Mouse (Mus musculus) natural killer cell, adult 2 months (primary cell): ENCODE measurements around the gene Nrn1.

Experiments
- DNase-seq, 2 experiments: peaks; one replicate each; pipeline ENCODE4 v3.0.0; 2022; ENCODE audit warnings: low spot score in 2 of 2

Nrn1 gene

GRCm38 (mm10) chr13:36724533-36725470 is 10.1 kb downstream of the Nrn1 start:
- no peak for DNase-seq

GRCm38 (mm10) chr13:36723726-36724300 is 11.1 kb downstream of the Nrn1 start:
- DNase-seq: no peak

DNA sequence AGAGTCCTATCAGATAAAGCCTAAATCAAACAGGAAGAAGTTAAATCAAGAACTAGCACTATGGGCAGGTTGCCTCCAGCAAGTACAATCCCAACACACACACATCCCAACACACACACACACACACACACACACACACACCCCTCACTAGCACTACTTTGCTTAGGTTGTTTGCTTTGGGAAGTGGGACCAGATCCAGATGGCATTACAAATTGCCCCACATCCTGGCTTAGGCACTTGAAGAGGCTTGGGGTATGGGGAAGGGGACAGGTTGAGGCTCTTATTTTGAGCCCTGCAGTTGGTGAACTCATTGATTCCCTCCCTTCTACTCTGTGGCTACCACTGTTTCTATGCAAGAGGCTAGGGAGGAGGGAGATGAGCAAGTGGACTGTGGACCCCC is 12.6 kb downstream of the Nrn1 start:
- DNase-seq: no peak

DNA sequence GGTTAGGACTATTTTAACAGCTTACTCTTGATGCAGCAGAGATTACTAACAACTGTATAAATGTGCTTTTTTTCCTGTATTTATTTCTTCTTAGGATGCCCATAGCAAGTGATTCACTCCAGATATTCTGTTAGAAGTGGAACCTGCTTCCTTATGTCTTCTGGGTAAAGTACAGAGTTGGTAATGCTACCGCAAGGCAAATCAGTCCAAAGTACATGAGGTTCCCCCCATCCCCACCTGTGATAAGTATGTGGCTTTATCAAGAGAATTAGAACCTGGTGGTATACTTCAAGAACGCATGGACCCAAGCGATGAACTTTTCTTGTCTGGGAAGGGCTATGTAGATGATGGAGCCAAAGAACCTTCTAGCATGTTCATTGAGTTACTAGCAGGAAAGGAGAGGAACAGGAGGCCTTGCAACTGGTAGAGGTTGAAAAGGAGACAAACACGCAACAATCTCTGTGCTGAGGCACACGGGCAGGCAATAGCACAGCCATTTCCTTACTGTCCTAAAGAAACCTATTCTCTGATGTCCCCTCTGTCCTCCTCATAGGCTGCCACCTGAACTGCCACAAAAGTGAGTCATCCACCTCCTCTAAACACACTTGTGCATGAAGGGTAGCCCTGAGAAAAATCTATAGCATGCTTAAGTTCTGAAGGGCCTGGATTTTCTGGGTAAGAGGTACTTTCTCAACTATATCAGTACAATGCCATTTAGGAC is 14.5 kb downstream of the Nrn1 start:
- no peak for DNase-seq

DNA sequence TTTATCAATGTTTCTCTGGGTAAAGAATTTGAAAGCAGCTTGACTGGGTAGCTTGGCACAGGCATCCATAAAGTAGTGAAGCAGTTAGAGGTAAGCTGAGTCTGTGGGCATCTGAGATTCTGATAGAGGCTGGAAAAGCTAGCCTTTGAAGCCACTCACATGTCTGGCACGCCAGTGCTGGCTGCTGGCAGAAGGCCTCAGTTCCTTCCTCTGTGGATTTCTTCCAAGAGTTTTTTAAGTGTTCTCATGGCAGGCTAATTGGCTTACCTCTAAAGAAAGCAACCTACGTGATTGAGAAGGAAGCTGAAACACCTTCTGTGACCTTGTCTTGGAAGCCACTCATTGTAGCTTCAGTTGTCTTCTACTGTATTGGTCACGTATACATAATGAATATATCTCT is 17.6 kb downstream of the Nrn1 start:
- no peak for DNase-seq

- no peak for DNase-seq
These were observed 18.2 kb downstream of the Nrn1 start for GRCm38 (mm10) chr13:36716708-36717107.

- DNase-seq: no peak
These were observed 20.8 kb downstream of the Nrn1 start for GRCm38 (mm10) chr13:36714101-36714500.

- no peak for DNase-seq
These were observed 27.7 kb downstream of the Nrn1 start for GRCm38 (mm10) chr13:36707088-36707690.

GRCm38 (mm10) chr13:36696351-36696771 is 38.6 kb downstream of the Nrn1 start:
- DNase-seq: no peak

DNA sequence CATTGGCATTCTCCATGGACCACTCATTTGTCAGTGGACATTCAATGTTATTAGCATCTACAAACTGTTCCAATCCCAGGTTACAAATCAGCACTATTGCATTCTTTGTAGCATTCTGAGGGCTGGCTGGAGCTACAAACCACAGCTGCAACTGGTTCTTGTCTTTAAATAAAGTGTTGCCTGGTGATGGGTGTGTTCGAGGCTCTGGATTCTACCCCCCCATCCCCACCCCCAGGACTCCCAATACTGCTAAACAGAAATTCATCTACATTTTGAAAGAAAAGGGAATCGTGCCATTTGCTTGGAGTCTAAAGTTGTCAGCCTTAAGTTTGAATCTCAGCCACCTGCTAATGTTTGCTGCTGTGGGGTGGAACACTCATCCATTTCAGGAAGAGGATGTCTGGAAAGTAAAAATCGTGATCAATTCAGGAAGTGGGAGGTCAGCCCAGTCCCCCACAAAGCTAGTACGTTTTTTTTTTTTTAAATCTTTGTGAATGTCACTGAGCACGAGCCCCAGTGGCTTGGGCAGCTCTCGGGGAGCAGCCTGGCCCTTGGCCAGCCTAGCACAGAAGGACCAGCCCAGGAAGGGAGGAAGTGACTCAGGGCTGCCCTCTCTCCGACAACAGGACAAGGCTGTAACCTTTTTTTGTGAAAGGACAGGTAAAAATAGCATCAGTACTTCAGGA is 39.3 kb downstream of the Nrn1 start:
- DNase-seq: no peak

DNA sequence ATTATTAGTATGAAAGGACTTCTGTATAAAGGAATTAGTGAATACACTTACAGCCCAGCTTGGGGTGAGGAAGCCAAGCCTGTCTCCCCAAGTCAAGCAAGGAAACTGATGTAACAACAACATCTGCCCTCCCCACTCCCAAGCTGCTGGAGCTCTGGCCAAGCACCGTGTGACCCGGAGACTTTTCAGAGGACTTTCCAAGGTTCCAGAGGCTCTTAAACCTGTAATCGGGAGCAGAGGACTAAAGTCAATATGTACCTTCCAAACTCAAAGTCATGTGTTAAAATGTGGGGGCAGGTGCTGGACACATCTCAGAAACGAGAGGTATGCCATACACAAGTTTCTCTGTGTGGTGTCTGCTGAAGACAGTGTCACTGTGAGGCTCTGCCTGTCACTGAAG is 51.4 kb downstream of the Nrn1 start:
- DNase-seq: no peak

- no peak for DNase-seq
These were observed 54.1 kb downstream of the Nrn1 start for GRCm38 (mm10) chr13:36680690-36681355.

DNA sequence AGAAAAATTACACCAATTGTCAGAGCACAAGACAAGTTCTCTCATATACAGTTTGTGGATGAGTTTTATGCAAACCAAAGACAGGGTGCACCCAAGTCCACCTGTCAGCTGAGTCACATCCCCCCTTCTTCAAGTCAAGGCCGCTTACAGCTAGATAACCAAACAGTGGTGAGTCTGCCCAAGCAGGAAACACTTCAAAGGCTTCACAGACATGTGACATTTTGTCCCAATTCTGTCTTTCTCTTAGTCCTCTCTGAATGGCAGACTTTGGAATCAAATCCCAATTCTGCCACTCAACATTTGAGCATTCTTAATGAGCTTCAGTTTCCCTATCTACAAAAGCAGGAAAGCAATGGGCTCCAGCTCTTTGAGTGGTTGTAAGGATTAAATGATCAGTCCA is 55.6 kb downstream of the Nrn1 start:
- DNase-seq: no peak
